Mouse (Mus musculus) retina, adult 2 months (tissue): ENCODE results near the gene Prkn.

Experiments used
- DNase-seq: peaks from one replicate; pipeline ENCODE4 v3.0.0-alpha.2; 2012; ENCODE audit warnings: low read depth, low spot score

Gene Prkn

DNA sequence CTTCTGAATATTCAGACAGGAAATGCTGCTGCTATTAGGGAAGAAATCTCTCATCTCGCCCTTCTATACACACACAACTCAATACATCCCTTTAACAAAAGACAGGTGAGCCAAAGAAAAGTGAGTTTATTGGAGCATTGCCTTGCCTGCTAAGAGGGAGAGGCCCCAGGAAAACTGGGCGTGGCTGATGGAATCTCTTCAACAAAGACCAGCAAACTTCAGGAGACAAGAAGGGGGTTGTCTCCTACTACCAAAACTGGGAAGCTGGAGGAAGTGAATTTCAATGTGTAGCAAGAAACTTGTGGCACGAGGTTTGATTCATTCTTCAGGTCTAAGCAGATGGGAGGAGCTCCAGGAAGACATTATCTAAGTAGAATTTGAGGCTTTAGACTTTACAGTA, 989.3 kb downstream of the Prkn start:
- DNase-seq, result no peak

DNA sequence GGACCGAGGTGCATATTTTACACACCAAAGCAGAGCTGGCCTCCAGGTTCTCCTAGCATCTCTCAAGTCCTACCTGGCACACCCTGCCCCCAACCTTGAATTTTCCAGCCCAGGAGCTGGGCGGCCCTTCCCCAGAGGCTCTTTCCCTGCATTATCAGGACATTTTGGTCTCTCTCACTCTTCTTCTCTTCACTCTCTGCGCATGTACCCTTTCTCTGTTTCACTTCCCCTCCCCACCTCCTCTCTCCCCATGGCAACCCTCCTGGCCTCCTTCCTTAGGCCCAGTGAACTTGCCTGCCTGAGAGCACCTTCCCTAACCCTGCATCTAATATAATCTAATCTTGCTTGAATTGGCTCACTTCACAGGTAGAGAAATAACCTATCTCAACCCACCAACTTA, 996.9 kb downstream of the Prkn start:
- no peak for DNase-seq

DNA sequence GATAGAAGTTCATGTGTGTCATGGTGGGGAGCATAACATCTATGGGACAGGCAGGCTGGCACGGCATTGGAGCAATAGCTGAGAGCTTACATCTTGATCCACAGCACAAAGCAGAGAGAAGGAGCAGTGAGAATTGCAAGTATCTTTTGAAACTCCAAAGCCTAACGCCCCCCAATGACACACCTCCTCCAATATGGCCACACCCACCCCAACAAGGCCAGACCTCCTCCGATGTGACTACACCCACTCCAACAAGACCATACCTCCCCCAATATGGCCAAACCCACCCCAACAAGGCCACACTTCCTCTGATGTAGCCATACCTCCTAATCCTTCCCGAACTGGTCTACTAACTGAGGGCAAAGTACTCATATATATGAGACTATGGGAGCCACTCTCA, 1004.3 kb downstream of the Prkn start:
- DNase-seq, result no peak

DNA sequence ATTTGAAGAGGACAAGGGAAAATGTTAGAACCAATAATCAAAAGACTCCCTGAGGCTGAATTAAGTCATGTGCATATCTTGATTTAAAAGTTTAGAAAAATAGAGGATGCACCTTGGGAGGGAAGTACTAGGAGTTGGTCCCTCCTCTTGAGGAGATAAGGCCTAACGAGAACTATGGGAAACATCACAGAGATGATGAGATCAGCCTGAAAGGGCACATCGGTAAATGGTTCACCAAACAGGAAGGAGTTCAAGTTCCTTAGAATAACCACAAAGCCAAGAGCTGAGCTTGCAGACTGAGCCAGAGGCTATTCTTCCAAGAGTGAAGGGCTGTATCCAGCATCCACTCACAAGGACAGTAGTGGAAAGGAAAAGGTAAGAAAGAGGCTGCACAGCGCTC, 1004.8 kb downstream of the Prkn start:
- no peak for DNase-seq

DNA sequence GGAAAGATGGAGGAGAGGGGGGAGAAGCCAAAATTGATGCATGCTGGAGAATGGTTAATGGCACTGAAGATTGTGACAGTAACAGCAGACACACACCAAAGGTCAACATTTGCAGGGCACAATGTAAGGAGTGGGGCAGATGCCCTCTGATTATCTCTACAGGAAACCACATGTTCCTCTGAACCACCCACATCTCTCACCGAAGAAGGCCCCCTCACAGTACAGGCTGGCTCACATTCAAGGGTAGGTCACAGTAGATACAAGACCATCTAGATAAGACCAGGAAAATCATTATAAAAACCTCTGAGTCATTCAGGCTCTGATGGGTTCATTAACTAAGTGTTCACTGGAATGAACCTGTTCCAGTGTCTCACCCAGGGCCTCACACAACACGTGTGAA, 1005.3 kb downstream of the Prkn start:
- DNase-seq, result no peak

DNA sequence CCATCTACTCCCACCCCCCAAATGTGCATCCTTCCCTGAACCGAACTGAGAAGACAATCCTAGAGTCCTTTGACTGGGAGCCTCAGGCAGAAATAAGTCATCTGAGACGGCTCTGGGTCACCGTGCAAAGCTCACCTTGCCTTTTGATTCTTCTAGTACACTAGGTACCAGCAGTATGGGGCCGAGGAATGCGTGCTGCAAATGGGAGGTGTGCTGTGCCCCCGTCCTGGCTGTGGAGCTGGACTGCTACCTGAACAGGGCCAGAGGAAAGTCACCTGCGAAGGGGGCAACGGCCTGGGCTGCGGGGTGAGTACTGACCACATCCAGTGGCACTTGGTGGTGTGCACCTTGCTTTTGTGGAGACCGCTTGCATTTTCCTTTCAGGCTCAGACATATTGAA, 1014.4 kb downstream of the Prkn start:
- no peak for DNase-seq

DNA sequence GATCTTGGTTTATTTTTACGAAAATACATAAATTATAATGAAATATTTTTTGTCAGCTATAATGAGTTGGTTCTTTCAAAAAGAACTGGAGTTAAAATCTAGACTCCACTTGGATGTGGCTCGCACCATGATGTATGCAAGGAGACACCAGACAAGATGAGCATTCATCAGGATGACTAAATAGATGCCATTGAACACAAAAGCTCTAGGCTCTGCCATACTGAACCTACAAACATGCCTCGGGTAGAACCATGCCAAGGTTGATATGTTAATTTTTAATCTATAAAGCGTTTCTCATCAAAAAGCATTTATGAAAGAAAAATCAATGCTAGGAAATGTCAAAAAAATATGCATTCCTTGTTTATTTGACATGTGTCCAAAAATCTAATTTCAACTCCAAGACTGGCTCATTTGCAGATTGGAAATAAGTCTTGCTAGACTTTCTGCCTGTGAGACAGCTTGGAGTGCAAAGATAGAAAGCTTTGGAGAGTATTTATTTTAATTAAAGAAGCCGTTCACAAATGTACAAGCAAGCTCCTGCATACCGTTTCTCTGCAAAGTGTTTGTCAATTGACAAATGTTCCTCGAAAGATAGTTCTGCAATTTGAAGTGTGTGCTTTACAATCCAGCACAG, 1018.7 kb downstream of the Prkn start:
- DNase-seq, result no peak

DNA sequence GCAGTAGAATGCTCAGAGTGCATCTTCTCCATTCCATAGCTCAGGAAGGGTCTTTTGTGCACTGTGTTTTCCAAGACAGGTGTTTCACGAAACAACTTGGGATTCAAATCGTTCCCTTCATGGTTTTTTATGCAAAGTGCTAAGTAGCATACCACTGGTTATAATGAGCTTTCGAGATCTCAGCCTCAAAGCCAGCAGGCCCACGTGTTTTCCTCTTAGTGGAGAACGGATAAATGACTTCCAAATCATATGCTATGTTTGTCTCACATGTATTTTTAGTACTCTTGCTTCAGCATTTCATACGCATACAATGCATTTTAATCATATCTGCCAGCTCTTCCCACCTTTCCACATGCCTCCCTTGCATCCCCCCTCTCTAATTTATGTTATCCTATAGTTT, 1021.0 kb downstream of the Prkn start:
- no peak for DNase-seq

DNA sequence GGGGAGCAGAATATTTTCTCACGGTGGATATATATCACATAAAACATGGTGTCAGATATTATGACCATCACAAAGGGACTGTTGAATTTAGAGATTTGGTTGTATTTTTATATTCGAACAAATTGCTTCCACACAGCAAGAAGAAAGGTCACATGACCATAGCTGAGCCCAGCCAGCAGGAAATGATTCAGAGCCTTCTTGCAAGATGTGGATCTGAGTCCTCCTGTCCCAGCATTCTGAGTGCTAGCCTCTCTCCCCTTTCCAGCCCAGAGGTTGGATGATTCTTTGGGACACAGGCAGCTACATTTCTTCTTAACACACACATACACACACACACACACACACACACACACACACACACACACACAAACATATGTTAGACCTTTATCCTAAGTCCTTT, 1022.2 kb downstream of the Prkn start:
- DNase-seq, result no peak

DNA sequence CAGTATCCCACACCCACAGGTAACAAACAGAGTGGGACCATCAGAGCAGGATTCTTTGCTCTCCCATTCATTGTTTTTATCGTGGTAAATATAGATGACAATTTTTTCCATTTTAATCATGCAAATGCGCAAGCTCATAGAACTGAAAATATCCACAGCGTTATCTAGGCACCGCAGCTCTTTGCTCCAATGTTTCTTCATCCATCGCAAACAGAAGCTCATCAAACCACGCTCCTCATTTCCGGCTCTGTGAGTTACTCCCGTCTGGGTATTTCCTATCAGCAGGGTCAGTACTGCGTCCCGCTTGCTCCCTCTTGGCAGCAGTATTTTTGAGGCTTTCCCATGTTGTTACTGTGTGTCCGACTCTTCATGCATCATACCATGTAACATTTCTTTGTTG, 1022.8 kb downstream of the Prkn start:
- DNase-seq, result no peak

DNA sequence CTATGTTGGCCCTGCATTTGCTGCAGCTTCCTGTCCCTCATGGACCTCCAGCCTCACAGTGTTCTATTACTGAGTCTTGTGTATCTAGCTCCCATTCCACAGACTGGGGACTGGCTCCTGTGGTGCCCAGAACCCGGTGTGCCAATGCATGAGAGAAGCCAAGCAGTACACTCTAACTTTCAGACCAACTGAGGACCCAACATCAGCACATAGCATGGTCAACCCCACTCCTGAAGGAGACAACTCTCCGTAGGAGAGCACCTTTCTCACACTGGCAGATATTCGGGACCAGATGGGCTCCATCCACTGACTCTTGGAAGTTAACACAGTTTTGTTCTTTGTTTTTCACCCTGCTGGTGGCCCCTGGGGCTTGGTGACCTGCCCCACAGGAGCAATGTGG, 1026.0 kb downstream of the Prkn start:
- no peak for DNase-seq

DNA sequence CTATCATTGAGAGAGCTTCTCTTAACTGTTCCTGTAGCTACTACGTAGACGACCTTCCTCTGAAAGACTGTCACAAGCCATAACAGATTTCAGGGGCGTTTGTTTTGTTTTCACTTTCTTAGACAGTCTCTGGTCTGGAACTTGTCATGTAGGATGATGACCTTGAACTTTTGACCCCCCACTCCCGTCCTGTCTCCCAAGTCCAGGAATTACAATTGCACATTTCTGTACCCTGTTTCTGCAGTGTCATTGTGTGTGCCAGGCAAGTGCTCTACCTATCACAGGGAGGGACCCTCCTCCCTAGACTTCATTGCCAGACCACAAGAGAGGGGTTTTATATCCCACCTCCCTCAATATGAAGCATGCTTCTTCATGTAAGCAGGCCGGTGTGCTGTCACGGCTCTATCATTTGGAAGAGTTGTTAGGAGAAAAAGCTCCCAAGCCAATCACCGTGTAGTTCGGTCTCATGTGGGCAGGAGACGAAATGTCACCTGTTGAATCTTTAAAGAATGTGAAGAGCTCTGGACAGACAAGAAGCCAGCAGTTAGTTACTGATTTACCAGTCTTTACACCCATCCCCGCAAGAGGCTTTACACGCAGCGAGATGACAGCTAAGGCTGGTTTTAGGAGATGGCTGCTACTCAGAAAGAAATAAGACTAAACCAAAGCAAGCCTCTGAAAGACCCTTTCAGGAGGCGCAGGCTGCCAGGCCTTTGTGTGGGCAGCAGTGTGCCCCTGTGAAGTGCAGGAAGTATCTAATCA, 1027.3 kb downstream of the Prkn start:
- DNase-seq, result no peak

DNA sequence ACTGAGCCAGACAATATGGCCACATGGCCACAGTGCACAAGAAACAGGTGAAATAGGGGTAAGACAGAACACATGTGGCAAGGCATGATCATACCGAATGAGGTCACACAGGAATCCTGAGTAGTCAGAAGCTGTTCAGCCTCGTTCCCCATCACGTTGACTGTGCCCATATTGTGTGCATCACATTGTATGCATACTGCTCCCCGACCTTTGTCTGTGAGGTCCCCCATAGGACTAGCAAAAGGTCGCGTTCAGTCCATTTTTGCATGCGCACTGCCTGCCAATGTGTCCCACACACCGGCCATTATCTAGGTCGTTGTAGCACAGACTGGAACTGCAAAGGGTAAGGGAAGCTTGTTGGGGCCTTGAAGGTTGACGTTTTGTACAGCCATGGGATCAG, 1030.4 kb downstream of the Prkn start:
- no peak for DNase-seq

DNA sequence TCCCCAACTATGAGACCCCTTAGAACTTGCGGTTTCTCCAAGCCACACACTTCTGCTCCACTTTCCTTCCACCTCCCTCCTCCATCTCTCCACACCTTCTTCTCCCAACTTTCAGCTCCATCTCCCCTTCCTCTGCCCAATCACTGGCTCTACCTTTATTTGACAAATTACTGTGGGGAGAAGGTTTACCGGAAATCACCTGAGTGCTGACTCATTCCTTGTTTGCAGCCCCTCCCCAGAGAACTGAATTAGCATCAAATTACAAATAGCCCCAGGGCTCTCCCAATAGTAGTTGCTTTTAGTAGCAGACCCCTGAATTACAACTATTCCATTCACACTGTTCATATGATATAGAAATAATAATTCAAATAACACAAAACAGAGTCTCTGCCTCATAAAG, 1036.1 kb downstream of the Prkn start:
- DNase-seq, result no peak

DNA sequence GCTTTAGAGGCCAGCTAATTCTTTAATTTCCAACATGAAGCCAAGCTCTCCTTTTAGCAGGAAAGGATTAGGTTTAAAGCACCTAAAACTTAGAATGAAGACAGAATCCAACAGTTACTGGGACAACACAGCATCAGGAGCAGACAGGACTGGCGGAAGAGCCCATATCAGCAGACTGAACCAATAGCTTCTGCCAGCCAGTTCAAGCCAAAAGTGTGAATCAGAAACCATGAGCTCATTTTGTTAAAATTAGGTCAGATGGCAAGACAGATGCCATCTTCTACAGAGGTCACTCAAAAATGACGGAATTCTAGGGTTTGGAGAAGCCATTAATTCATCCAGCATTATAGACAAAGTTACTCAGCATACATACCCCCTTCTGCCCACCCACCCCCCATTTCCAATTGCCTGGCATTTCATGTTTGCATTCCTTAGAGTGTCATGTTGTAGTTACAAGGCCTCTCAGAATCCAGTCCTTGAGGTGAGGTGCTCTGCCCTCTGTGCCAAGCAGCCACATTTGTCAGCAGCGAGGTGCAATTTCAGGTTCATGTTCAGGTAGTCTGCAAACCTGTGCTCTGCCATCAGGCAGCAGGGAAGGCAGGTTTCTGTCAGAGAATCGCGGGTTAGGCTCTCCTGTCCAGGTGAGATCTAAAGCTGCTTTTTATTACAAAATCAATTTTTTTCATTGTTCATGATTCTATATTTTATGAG, 1041.1 kb downstream of the Prkn start:
- no peak for DNase-seq

DNA sequence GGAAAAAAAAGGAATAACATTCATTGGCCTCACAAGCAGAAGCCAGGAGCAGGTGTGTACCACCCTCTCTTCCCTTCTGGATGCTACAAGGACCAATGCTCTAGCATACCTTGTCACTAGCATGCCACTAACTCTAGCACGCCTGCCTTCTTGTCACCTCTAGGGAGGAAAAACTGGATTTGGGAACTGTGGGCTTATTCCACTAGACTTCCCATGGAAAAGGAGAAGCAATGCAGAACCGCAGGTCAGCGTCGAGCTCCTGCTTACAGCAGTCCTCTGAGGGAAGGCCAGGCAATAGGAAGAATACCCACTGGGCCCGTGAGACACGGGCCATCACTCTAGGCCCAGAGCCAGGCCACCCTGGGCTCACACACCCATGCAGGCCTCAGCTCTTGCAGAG, 1045.4 kb downstream of the Prkn start:
- no peak for DNase-seq

DNA sequence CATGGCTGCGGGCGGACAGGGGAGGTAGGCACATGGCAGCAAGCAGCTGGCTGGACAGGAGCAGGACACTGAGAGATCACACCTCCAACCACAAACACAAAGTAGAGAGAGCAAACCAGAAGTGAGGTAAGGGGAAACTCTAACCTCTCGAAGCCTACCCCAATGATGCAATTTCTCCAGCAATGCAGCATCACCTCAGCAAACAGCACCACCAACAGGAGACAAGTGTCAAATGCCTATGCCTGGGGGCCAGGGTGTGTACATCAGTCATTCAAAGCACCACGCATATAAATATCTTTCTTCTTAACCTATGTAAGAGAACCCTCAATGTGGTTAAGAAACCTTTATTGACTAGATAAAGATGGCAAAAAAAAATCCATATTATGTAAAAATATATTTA, 1046.8 kb downstream of the Prkn start:
- DNase-seq, result no peak

DNA sequence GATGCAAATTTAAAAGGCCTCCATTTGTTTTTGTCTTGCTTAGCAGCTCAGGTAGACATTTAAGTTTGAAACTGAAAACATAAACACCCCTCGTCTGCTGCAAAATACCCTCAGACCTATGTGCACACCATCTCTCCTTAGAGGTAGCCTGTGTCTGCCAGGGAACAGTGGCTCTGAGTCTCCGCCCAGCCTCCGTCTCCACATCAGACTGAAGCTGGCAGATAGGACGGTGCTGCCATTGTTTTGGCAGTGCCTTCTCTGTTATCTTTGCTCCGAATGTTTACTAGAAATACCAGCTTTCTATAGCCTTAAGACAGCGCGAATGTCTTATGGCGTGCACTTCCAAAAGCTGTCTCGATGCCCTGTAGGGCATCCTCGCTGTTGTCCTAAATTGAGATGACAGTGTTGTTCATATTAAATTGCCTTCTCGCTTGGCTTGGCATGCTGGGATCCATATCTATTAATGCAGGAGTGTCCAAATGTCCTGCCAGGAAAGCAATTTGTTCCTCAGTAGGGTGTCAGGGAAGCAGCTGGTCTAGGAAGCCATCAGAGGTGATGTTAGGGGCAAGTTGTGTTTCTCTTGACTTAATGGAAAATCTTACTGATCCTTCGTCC, 1047.5 kb downstream of the Prkn start:
- DNase-seq, result no peak

DNA sequence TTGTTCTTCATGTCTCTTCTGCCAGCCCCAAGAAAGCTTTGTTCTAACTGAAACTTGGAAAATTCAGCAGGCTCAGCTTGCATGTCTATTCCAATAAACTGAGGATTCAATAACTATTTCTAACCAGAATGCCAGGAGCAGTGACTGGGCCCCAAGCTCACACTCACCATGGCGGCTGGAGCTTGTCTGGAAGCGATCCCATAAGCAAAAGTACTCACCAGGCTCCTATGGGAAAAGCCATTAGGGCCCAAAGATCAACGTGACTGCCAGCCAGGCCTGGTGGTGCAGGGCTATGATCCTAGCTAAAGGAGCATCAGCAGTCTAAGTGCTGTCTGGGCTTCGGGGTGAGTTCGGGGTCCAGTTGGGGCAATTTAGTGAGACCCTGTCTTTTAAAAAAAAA, 1048.6 kb downstream of the Prkn start:
- no peak for DNase-seq

DNA sequence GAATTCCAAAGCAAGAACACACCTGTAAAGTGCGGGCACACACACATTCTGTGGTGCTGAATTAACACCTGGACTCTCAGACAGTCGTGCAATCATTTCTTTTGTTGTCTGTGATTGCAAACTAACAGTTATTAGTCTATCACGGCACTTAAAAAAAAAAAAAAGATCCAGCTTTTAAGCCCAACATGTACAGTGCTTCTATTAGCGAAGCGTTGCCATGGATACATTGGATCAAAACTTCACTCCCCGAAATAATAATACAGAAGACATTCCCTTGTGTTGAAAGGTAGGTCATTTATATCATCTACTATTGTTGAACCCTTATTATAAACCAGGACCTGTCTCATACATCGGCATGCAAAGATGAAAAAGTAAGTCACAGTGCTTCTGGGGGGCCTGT, 1060.1 kb downstream of the Prkn start:
- no peak for DNase-seq

DNA sequence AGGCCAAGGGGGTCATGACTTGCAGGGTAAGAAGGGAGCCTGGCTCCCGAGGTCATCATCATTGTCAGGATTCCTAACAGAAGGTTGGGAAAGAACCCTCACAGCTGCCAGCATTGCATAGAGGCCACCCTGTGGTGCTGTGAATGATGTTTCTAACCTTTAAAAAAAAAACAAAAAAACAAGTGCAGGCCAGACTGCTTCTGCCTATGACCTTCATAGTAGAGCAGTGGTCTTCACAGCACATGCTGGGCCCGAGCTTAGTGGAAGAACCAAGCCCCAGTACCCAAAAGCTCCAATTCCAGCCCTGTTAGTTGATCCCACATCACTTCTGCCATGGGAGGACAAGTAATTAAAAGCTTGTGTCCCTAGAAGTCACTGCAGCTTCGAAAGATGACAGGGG, 1061.5 kb downstream of the Prkn start:
- no peak for DNase-seq

DNA sequence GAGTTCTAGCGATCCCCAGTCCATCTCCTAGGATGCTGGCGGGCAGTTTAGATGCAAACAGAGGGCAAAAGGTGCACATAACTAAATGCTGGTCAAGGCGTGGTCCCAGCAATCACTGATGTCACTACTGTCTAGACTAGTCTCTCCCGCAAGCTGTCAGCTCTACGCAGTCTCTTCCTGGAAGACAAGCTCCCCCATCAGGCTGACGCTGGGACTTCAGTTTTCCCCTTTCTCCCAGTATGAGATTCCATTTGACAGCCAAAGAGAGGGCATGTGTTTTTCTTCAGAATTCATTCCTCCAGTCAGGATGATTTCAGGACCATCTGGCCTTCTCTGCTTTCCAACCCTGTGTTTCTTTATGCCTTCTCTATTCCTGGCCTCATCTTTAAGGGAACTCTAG, 1062.8 kb downstream of the Prkn start:
- DNase-seq, result no peak
